Mouse (Mus musculus): Measurements from ENCODE around the gene Prdx1. TPM values are rescaled to one million over a fixed set of nuclear protein-coding genes. Genes with fewer than 3 reads are reported as not detected.

Prdx1 gene
- polyA plus RNA-seq, 1 experiment from 2014 or later = 1,503 TPM

DNA sequence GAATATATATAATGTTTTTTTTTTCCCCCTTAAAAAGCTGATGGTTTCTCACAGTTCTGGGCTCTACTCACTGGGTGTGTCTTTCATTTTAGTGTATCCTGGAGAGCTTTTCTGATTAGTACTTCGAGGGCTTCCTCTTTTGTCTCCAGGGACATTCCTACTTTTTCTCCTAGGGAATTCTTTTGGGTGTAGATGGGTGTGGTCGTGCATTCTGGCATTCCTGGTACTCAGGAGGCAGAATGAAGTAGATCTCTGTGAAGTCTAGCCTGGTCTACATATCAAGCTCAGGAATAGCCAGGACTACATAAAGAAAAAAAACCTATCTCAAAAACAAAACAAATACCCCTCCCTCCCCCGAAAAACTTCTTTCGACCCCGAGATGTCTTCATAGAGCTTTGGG is 40.1 kb downstream of the Prdx1 start:
- Histone ChIP-seq H3K4me2 (replicated peaks; ENCODE audit: low read depth, low read length) (no peak overlapping the region), H3K9ac (ENCODE audit: low read depth, low read length) (no peak overlapping the region), H3K4me3 (ENCODE audit: low read length) (no peak overlapping the region), H3K4me1 (ENCODE audit: control insufficient read depth, insufficient read depth, low read length) (no peaks in the 10 kb centered on the region; the same call in 1 of the 2 replicates), H3K9me3 (ENCODE audit: control insufficient read depth, low read length) (no peaks in the 10 kb centered on the region), H3K36me3 (ENCODE audit: control insufficient read depth, insufficient read depth, low read length) (no peaks in the 10 kb centered on the region), H3K27ac (ENCODE audit: low read depth, low read length) (no peak overlapping the region), H3K27me3 (ENCODE audit: control insufficient read depth, insufficient read depth, low read length) (no peaks in the 10 kb centered on the region)
- WGBS = 90% methylated on average over 5 of the region's 5 CpGs
- ATAC-seq (ENCODE audit: low FRiP score, low TSS enrichment) = no peak

DNA sequence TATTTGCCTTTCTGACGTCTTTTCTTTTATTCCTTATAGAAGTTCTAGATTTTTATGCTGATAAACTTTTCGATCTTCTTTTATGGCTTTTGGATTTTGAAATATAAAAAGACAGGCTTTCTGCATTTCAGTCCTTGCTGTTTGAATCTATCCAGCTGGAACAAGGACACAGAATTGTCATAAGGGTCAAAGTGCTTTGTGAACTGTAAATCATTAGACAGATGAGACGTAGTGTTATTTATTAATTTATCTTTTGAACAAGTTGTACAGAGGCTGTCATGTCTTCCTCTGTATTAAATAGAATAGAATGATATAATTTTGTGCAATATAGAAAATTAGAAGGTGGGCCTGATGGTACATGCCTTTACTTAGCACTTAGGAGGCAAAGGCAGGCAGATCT is 42.1 kb downstream of the Prdx1 start:
- H3K9me3 ChIP-seq (ENCODE audit: control insufficient read depth, low read length) = no peaks in the 10 kb centered on the region
- no peak for ATAC-seq (ENCODE audit: low FRiP score, low TSS enrichment)
- no peak overlapping the region for H3K9ac ChIP-seq (ENCODE audit: low read depth, low read length)
- no peaks in the 10 kb centered on the region for H3K36me3 ChIP-seq (ENCODE audit: control insufficient read depth, insufficient read depth, low read length)
- H3K4me2 ChIP-seq (replicated peaks; ENCODE audit: low read depth, low read length) = no peak overlapping the region
- H3K27me3 ChIP-seq (ENCODE audit: control insufficient read depth, insufficient read depth, low read length) = no peaks in the 10 kb centered on the region
- WGBS = 64% methylated on average over 3 of the region's 3 CpGs
- H3K27ac ChIP-seq (ENCODE audit: low read depth, low read length) = no peak overlapping the region
- no peak overlapping the region for H3K4me3 ChIP-seq (ENCODE audit: low read length)
- no peaks in the 10 kb centered on the region; the same call in 1 of the 2 replicates for H3K4me1 ChIP-seq (ENCODE audit: control insufficient read depth, insufficient read depth, low read length)

DNA sequence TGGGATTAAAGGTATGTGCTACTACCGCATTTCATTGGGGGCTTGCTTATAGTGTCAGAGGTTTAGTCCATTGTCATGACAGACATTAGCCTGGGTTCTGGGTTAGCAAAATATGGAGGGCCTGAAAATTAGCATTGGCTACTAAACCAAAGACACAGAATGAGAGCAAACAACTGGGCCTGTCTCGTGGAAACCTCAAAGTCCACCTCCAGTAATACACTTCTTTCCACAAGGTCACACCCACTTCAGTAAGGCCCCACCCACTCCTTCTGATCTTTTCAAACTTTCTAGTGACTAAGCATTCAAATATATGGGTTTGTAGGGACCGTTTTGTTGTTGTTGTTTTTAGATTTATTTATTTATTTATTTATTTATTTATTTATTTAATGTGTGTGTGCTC is 44.2 kb downstream of the Prdx1 start:
- no peaks in the 10 kb centered on the region for H3K36me3 ChIP-seq (ENCODE audit: control insufficient read depth, insufficient read depth, low read length)
- H3K27me3 ChIP-seq (ENCODE audit: control insufficient read depth, insufficient read depth, low read length) = no peaks in the 10 kb centered on the region
- H3K9ac ChIP-seq (ENCODE audit: low read depth, low read length) = no peak overlapping the region
- H3K9me3 ChIP-seq (ENCODE audit: control insufficient read depth, low read length) = no peaks in the 10 kb centered on the region
- H3K4me3 ChIP-seq (ENCODE audit: low read length) = no peak overlapping the region
- ATAC-seq (ENCODE audit: low FRiP score, low TSS enrichment) = no peak
- no peak overlapping the region for H3K4me2 ChIP-seq (replicated peaks; ENCODE audit: low read depth, low read length)
- H3K27ac ChIP-seq (ENCODE audit: low read depth, low read length) = no peak overlapping the region
- 92% methylated on average over 3 of the region's 3 CpGs for WGBS
- H3K4me1 ChIP-seq (ENCODE audit: control insufficient read depth, insufficient read depth, low read length) = no peaks in the 10 kb centered on the region

DNA sequence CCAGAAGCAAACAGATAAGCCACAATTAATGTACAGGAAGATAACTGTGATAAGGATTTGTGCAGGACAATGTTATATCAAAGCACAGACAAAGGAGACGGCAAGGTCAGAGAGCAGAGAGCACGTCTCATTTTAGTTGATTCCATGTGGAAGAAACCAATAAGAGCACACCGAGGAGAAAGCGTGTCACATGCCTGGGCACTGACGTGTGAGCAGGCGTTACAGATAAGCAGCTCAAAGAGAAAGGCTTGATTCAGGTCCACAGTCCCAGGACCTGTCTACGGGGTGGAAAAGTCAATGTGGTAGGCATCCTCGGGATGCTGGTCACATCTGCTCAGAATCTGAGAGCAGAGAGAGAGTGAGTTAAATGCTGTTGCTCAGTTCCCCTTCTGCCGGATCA is 45.7 kb downstream of the Prdx1 start:
- Histone ChIP-seq H3K27me3 (ENCODE audit: control insufficient read depth, insufficient read depth, low read length) (no peaks in the 10 kb centered on the region), H3K9ac (ENCODE audit: low read depth, low read length) (no peak overlapping the region), H3K4me1 (ENCODE audit: control insufficient read depth, insufficient read depth, low read length) (no peaks in the 10 kb centered on the region), H3K36me3 (ENCODE audit: control insufficient read depth, insufficient read depth, low read length) (no peaks in the 10 kb centered on the region), H3K4me2 (replicated peaks; ENCODE audit: low read depth, low read length) (no peak overlapping the region), H3K27ac (ENCODE audit: low read depth, low read length) (no peak overlapping the region), H3K4me3 (ENCODE audit: low read length) (no peak overlapping the region), H3K9me3 (ENCODE audit: control insufficient read depth, low read length) (no peaks in the 10 kb centered on the region)
- no peak for ATAC-seq (ENCODE audit: low FRiP score, low TSS enrichment)
- 87% methylated on average over 9 of the region's 9 CpGs for WGBS

DNA sequence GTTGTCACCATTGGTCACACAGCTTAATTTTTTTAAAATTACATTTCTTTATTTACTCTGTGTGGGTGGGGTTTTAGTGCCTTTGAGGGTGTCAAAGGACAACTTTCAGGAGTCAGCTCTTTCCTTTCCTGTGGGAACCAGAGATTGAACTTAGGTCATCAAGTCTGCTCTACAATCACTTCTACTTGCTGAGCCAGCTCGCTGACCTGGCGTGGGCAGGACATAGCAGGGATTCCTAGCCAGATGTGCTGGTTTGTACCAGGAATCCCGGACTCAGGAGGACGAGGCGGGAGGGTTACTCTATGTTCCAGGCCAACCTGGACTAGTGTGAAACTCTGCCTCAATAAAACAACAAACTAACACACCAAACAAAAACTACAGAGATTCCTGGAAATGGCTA is 47.0 kb downstream of the Prdx1 start:
- Histone ChIP-seq H3K4me2 (replicated peaks; ENCODE audit: low read depth, low read length) (no peak overlapping the region), H3K4me1 (ENCODE audit: control insufficient read depth, insufficient read depth, low read length) (no peaks in the 10 kb centered on the region)

DNA sequence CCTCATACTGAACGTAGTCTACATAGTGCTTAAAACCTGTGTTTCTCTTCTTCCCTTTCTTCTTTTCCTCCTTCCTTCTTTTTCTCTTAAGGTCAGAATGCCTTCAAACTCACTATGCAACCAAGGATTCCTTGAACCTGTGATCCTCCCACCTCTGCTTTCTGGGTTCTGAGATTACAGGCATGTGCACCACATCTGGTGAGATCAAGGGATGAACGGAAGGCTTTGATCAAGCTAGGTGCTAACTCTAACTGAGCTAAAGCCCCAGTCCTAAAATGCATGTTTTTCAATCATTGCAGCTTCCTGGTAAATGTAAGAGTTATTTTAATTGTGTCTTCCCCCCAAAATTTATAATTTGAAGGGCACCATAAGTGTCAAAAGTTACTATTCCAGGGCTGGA is 49.7 kb downstream of the Prdx1 start:
- no peaks in the 10 kb centered on the region for H3K36me3 ChIP-seq (ENCODE audit: control insufficient read depth, insufficient read depth, low read length)
- no peak overlapping the region for H3K4me3 ChIP-seq (ENCODE audit: low read length)
- H3K4me1 ChIP-seq (ENCODE audit: control insufficient read depth, insufficient read depth, low read length) = no peaks in the 10 kb centered on the region
- H3K4me2 ChIP-seq (replicated peaks; ENCODE audit: low read depth, low read length) = no peak overlapping the region
- no peak for ATAC-seq (ENCODE audit: low FRiP score, low TSS enrichment)
- 74% methylated on average over 2 of the region's 2 CpGs for WGBS
- H3K9me3 ChIP-seq (ENCODE audit: control insufficient read depth, low read length) = no peaks in the 10 kb centered on the region
- H3K27me3 ChIP-seq (ENCODE audit: control insufficient read depth, insufficient read depth, low read length) = no peaks in the 10 kb centered on the region
- no peak overlapping the region for H3K27ac ChIP-seq (ENCODE audit: low read depth, low read length)
- H3K9ac ChIP-seq (ENCODE audit: low read depth, low read length) = no peak overlapping the region

More for the DNA sequence above, 47.0 kb downstream of the Prdx1 start:
- Histone ChIP-seq H3K9ac (ENCODE audit: low read depth, low read length) (no peak overlapping the region), H3K36me3 (ENCODE audit: control insufficient read depth, insufficient read depth, low read length) (no peaks in the 10 kb centered on the region), H3K4me3 (ENCODE audit: low read length) (no peak overlapping the region), H3K9me3 (ENCODE audit: control insufficient read depth, low read length) (no peaks in the 10 kb centered on the region), H3K27ac (ENCODE audit: low read depth, low read length) (no peak overlapping the region), H3K27me3 (ENCODE audit: control insufficient read depth, insufficient read depth, low read length) (no peaks in the 10 kb centered on the region)
- 81% methylated on average over 5 of the region's 5 CpGs for WGBS
- no peak for ATAC-seq (ENCODE audit: low FRiP score, low TSS enrichment)

DNA sequence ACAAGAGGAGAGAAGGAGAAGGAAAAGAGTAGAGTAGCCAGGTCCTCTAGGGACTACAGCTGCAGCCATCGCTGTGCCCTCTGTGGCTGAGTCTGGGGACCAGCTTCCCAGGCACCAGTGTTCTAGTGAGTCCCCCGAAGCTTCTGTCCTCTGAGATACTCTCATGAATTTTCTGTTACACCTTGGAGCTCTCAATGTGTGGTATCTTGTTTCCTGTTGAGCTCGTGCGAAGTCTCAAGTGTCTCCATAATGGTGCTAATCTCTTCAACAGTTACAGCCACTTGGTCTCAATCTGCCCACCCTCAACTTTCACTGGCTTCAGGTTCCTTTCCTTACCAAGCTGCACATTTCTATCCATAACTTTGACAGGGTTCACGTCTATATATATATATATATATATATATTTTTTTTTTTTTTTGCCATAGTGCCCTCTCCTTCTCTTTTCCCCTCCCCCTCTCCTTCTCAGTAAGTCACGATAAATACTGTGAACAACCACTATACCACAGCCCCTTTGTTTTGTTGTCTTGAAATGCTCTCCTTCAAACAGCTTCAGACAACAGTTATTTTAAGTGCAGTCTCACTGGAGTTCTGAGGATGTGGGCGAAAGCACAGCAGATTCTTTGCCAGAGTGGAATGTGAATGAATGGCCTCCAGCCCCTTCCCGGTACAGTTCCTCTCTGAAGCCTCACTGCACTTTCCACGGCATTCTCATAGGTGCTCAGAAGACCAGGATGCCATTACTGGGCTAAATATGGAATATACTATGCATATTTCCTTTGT is 53.8 kb downstream of the Prdx1 start:
- no peak for ATAC-seq (ENCODE audit: low FRiP score, low TSS enrichment)
- no peak overlapping the region for H3K4me2 ChIP-seq (replicated peaks; ENCODE audit: low read depth, low read length)
- H3K27ac ChIP-seq (ENCODE audit: low read depth, low read length) = no peak overlapping the region
- no peak overlapping the region for H3K4me3 ChIP-seq (ENCODE audit: low read length)
- 75% methylated on average over 9 of the region's 9 CpGs for WGBS
- no peaks in the 10 kb centered on the region for H3K9me3 ChIP-seq (ENCODE audit: control insufficient read depth, low read length)
- no peaks in the 10 kb centered on the region for H3K36me3 ChIP-seq (ENCODE audit: control insufficient read depth, insufficient read depth, low read length)
- H3K4me1 ChIP-seq (ENCODE audit: control insufficient read depth, insufficient read depth, low read length) = no peaks in the 10 kb centered on the region
- no peak overlapping the region for H3K9ac ChIP-seq (ENCODE audit: low read depth, low read length)
- no peaks in the 10 kb centered on the region for H3K27me3 ChIP-seq (ENCODE audit: control insufficient read depth, insufficient read depth, low read length)

DNA sequence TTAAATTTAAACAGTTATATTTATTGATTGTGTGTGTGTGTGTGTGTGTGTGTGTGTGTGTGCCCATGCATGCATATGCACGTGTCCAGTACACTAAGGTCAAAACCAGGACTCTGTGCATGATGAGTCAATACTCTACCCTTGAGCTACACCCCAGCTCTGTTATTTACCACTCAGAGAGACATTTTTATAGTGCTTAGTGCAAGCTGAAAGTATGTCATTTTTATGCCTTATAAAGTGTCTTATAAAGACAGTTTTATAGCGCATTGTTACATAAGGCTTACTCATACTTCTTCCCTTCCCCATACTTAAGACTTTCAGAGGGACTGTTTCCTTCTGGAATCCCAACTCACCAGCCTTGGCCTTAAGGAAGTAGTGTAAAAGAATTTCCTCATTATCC is 64.4 kb downstream of the Prdx1 start:
- WGBS = 75% methylated on average over 2 of the region's 2 CpGs
- no peak overlapping the region for H3K4me2 ChIP-seq (replicated peaks; ENCODE audit: low read depth, low read length)
- H3K4me1 ChIP-seq (ENCODE audit: control insufficient read depth, insufficient read depth, low read length) = no peaks in the 10 kb centered on the region
- H3K36me3 ChIP-seq (ENCODE audit: control insufficient read depth, insufficient read depth, low read length) = no peaks in the 10 kb centered on the region
- ATAC-seq (ENCODE audit: low FRiP score, low TSS enrichment) = no peak
- H3K4me3 ChIP-seq (ENCODE audit: low read length) = no peak overlapping the region
- no peak overlapping the region for H3K9ac ChIP-seq (ENCODE audit: low read depth, low read length)
- no peaks in the 10 kb centered on the region for H3K9me3 ChIP-seq (ENCODE audit: control insufficient read depth, low read length)
- no peaks in the 10 kb centered on the region for H3K27me3 ChIP-seq (ENCODE audit: control insufficient read depth, insufficient read depth, low read length)
- no peak overlapping the region for H3K27ac ChIP-seq (ENCODE audit: low read depth, low read length)
